Mouse (Mus musculus) limb, embryonic 14.5 days (tissue): ENCODE measurements around the gene Rnf144b. TPM values are rescaled to one million over a fixed set of nuclear protein-coding genes. Genes with fewer than 3 reads are reported as not detected.
A peak's percentile ranks its signal among the peaks of the same experiment; 100 is the strongest.

Experiments
- ATAC-seq: fragments of 200-750 bp; cut with Nextera tagmentation; 2 replicates; pipeline ENCODE4 v1.8.0; 2017; ENCODE audit warnings: low read depth, moderate number of reproducible peaks, moderate TSS enrichment; ENCODE audit not compliant: low FRiP score
- DNase-seq: peaks from one replicate; pipeline ENCODE4 v3.0.0-alpha.2; 2015; ENCODE audit warnings: low spot score
- H3K27ac ChIP-seq: fragments of 300-500 bp; sonication (generic); replicated peaks from 2 replicates; pipeline ENCODE4 v1.5.1; 2014; ENCODE audit warnings: low read depth, mild to moderate bottlenecking, low read length, moderate library complexity, mixed read lengths
- H3K27me3 ChIP-seq: fragments of 300-500 bp; sonication (generic); 2 replicates; pipeline ENCODE4 v1.6.1; 2014; ENCODE audit warnings: low read length, mixed read lengths; ENCODE audit not compliant: control insufficient read depth, insufficient read depth
- H3K36me3 ChIP-seq: fragments of 300-500 bp; sonication (generic); 2 replicates; pipeline ENCODE4 v1.6.1; 2014; ENCODE audit warnings: mild to moderate bottlenecking, low read length, moderate library complexity, mixed read lengths; ENCODE audit not compliant: control insufficient read depth, insufficient read depth
- H3K4me1 ChIP-seq: fragments of 300-500 bp; sonication (generic); 2 replicates; pipeline ENCODE4 v1.6.1; 2014; ENCODE audit warnings: antibody characterized with exemption, low read length, mixed read lengths; ENCODE audit not compliant: control insufficient read depth, insufficient read depth
- H3K4me2 ChIP-seq: fragments of 300-500 bp; sonication (generic); replicated peaks from 2 replicates; pipeline ENCODE4 v1.6.1; 2014; ENCODE audit warnings: low read depth, mild to moderate bottlenecking, low read length, moderate library complexity; ENCODE audit not compliant: severe bottlenecking
- H3K4me3 ChIP-seq: fragments of 300-500 bp; sonication (generic); replicated peaks from 2 replicates; pipeline ENCODE4 v1.5.1; 2014; ENCODE audit warnings: low read length
- H3K9ac ChIP-seq: fragments of 300-500 bp; sonication (generic); 2 replicates; pipeline ENCODE4 v1.6.1; 2014; ENCODE audit warnings: mild to moderate bottlenecking, low read depth, low read length, moderate library complexity; ENCODE audit not compliant: severe bottlenecking
- H3K9me3 ChIP-seq: fragments of 300-500 bp; sonication (generic); 2 replicates; pipeline ENCODE4 v1.6.1; 2016; ENCODE audit warnings: low read length; ENCODE audit not compliant: control insufficient read depth
- POLR2A ChIP-seq: fragments of 200-500 bp; IDR thresholded peaks from 2 replicates; pipeline ENCODE4 v1.8.0; 2012; ENCODE audit warnings: inconsistent platforms, mild to moderate bottlenecking, moderate library complexity, borderline replicate concordance; ENCODE audit not compliant: insufficient read depth, insufficient read length; ENCODE audit errors: extremely low read depth
- WGBS: fragments of 180-500 bp; shearing (Covaris S2); extraction: QIAGEN DNeasy Blood & Tissue Kit; methylation state at CpG from one replicate; pipeline ENCODE4 v1.1.7; 2014; 5-methylcytosine and 5-hydroxymethylcytosine counted together
- polyA plus RNA-seq, 2 experiments: library from polyadenylated mRNA; depleted of rRNA in 1 of 2; stranded (reverse) in 1 of 2; unstranded in 1 of 2; fragments of >200 nt; fragmentation: Nextera tagmentation in 1 of 2; extraction: Ambion mirVana in 1 of 2; gene quantifications; 2 replicates each; pipeline versions ENCODE4 v1.2.1 to v1.2.3; 2012 to 2014

Rnf144b gene
- polyA plus RNA-seq (2012; rRNA removed) (5.7 and 5.9 TPM in 2 replicates), polyA plus RNA-seq (2014; fragmentation: Nextera tagmentation; extraction: Ambion mirVana) (5.2 and 5.8 TPM in 2 replicates)

- no peaks in the 10 kb centered on the region for H3K36me3 ChIP-seq
- H3K4me1 ChIP-seq = peaks cover 3% of the 10 kb centered on the region; the same call in 1 of the 2 replicates
- WGBS = 1% methylated on average over 52 of the region's 55 CpGs
- no peaks in the 10 kb centered on the region for H3K9me3 ChIP-seq
- 0 out of 2 replicates have a peak, but pooled peaks cover 6% of the 10 kb centered on the region for H3K27me3 ChIP-seq
- no peak within 1 kb of the TSS for H3K27ac ChIP-seq
- no peak for TF ChIP-seq POLR2A
- peak within 1 kb of the TSS; percentile 96 for H3K4me2 ChIP-seq
- ATAC-seq (peak; percentile 34; the same call in 1 of the 2 replicates), DNase-seq (peak; percentile 38)
- peak within 1 kb of the TSS; percentile 59 for H3K4me3 ChIP-seq
- H3K9ac ChIP-seq = peak within 1 kb of the TSS; percentile 61
Measured at GRCm38 (mm10) chr13:47122537-47123430, at the start of gene Rnf144b. Gene Rnf144b (plus strand): TSS chr13:47122656.

- 77% methylated on average over 5 of the region's 5 CpGs for WGBS
- TF ChIP-seq POLR2A = no peak
- Histone ChIP-seq H3K9ac (no peak overlapping the region), H3K36me3 (peaks cover 31% of the 10 kb centered on the region), H3K4me1 (no peaks in the 10 kb centered on the region), H3K27ac (no peak overlapping the region), H3K27me3 (no peaks in the 10 kb centered on the region), H3K4me3 (no peak overlapping the region), H3K9me3 (0 out of 2 replicates have a peak, but pooled peaks cover 3% of the 10 kb centered on the region), H3K4me2 (no peak overlapping the region)
- no peak for ATAC-seq
- DNase-seq = no peak
Measured at GRCm38 (mm10) chr13:47076156-47076555, 46.3 kb upstream of the Rnf144b start.

- Histone ChIP-seq H3K4me1 (no peaks in the 10 kb centered on the region), H3K27ac (no peak overlapping the region), H3K9me3 (0 out of 2 replicates have a peak, but pooled peaks cover 3% of the 10 kb centered on the region), H3K9ac (no peak overlapping the region), H3K27me3 (no peaks in the 10 kb centered on the region), H3K36me3 (peaks cover 32% of the 10 kb centered on the region), H3K4me2 (no peak overlapping the region), H3K4me3 (no peak overlapping the region)
- DNase-seq (no peak), ATAC-seq (no peak)
- no peak for TF ChIP-seq POLR2A
Measured at GRCm38 (mm10) chr13:47077367-47077766, 45.1 kb upstream of the Rnf144b start.

GRCm38 (mm10) chr13:47078799-47079198 is 43.7 kb upstream of the Rnf144b start:
- peaks cover 38% of the 10 kb centered on the region for H3K36me3 ChIP-seq

GRCm38 (mm10) chr13:47080905-47081505 is 41.5 kb upstream of the Rnf144b start:
- Histone ChIP-seq H3K4me1 (no peaks in the 10 kb centered on the region), H3K27me3 (no peaks in the 10 kb centered on the region), H3K9ac (no peak overlapping the region), H3K36me3 (peaks cover 46% of the 10 kb centered on the region), H3K27ac (no peak overlapping the region), H3K9me3 (0 out of 2 replicates have a peak, but pooled peaks cover 3% of the 10 kb centered on the region), H3K4me2 (no peak overlapping the region), H3K4me3 (no peak overlapping the region)
- WGBS = 86% methylated on average over 4 of the region's 4 CpGs
- no peak for TF ChIP-seq POLR2A
- DNase-seq (no peak), ATAC-seq (no peak)

More at GRCm38 (mm10) chr13:47078799-47079198, 43.7 kb upstream of the Rnf144b start:
- Histone ChIP-seq H3K4me3 (no peak overlapping the region), H3K27ac (no peak overlapping the region), H3K27me3 (no peaks in the 10 kb centered on the region), H3K4me2 (no peak overlapping the region), H3K9me3 (0 out of 2 replicates have a peak, but pooled peaks cover 3% of the 10 kb centered on the region), H3K9ac (no peak overlapping the region), H3K4me1 (no peaks in the 10 kb centered on the region)
- ATAC-seq (no peak), DNase-seq (no peak)
- WGBS = 76% methylated on average over 5 of the region's 5 CpGs
- no peak for TF ChIP-seq POLR2A
